Mouse (Mus musculus) adrenal gland, adult 8-10 months (tissue): ENCODE results near the gene Slc6a6. TPM values are rescaled to one million over a fixed set of nuclear protein-coding genes. Genes with fewer than 3 reads are reported as not detected.

Experiments used
- DNase-seq: peaks from one replicate; pipeline ENCODE4 v3.0.0; 2022
- total RNA-seq, 4 experiments: library from RNA; stranded (reverse); gene quantifications; 2 replicates each; pipeline ENCODE4 v1.2.4; 2022

The Slc6a6 gene
- total RNA-seq, 4 experiments from 2014 or later, result 468 to 562 (median 518) TPM

DNA sequence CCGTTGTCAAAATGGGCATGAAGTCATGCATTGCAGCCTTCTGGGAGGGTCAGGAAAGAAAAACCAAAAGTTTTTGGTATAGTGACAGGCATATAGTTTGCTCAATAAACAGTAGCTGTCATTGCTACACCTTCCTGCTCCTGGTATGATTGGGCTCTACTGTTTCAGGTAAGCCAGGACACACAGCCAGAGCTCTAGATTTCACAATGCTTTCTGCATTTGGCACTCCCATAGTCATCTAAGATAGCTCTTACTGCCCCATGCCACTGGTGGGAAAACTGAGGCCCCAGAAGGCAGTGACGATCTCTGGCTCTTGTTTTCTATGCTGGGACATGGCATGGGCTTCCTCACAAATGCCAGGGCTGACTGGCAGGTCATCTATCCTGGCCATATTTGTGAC, 19.6 kb downstream of the Slc6a6 start:
- no peak for DNase-seq

DNA sequence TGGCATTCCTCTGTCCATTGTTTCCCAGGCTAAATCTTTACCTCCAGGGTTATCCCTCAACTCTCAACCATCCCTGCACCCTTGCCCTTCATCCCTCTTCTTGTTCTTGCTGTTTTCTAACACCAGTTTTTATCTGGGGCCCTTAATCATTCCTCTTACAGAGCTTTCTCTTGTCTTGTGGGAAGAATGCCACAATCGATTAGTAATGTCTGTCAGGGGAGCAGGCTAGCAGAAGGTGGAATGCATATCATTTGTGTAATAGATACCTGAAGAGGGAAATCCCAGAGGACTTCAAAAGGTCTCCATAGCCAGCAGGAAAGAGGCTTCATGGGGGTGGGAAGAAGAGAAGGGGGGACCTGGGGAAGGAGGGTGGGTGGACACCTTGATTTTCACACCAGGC, 20.6 kb downstream of the Slc6a6 start:
- no peak for DNase-seq

DNA sequence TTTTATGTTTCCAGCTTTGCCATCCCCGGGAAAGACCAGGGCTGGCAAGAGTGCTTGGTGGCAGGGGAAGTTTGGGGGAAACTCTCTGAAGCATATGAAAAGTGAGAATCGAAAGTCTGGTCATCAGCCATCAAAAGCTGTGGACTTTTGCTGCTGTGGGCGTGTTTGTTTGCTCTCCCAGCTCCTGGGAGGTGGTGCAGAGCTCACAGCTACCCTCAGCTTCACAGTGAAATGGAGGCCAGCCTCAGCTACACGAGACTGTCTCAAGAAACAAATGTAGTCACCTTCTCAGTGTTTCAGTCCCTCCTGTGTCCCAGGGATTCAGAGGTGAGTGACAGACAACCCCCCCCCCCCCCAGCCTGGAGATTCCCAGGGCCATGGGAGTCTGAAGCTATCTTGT, 21.8 kb downstream of the Slc6a6 start:
- no peak for DNase-seq

DNA sequence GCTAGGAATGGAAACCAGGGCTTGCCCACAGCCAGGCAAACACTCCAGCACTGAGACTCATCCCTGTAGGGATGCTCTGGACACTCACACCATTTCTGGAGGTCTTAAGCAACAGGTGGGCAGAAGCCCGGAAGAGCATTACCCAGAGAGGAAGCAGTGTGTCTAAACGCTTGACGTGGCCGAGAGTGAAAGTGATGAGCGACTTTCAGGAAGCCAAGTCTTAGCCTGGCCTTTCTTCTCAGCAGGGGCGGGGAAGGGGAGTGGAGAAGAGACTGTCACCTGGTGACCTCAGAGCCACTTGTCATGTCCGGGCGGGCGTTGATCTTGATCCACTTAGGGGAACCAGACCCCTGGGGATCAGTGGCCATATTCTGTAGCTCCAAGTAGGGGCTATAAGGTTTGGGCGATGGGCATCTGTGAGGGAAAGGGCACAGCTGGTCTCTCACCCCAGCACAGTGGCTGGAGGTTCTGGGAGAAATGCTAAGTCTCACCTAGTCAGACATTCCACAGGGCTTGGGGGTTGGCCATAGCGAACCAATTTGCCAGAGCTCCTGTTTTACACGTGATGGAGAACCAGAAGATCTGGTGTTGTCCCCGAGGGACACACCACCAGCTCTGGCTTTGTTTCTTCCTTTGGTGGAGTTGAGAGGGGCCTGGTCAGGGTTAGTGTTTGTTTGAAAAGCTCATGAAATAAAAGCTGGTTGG, 22.4 kb downstream of the Slc6a6 start:
- DNase-seq, result no peak

DNA sequence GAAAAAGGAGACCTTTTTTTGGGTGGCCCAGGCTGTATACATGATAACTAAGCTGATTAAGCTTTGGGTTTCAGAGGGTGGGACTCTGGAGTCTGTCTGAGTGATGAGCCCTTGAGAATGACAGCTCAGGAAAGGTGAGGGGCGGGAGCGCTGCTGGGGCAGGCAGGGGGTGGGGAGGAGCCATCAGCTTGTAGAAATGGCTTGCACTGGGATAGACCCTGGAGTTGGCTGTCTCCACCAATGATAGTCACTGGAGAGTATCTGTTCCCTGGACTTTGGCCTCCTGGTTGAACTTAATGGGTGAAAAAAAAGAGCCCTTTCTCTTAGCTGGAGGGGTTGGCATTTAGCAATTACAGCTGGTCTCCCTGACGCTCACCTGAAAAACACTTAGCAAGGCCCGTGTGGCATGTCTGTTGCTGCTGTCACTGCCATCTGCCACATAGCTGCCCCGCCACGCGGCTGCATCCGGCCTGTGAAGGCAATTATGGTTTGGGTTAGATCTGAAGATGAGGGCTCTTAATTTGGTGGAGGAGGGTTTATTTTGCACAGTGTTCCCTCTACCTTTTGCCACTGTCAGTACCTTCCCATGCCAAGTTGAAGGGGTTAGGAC, 23.5 kb downstream of the Slc6a6 start:
- DNase-seq, result no peak

DNA sequence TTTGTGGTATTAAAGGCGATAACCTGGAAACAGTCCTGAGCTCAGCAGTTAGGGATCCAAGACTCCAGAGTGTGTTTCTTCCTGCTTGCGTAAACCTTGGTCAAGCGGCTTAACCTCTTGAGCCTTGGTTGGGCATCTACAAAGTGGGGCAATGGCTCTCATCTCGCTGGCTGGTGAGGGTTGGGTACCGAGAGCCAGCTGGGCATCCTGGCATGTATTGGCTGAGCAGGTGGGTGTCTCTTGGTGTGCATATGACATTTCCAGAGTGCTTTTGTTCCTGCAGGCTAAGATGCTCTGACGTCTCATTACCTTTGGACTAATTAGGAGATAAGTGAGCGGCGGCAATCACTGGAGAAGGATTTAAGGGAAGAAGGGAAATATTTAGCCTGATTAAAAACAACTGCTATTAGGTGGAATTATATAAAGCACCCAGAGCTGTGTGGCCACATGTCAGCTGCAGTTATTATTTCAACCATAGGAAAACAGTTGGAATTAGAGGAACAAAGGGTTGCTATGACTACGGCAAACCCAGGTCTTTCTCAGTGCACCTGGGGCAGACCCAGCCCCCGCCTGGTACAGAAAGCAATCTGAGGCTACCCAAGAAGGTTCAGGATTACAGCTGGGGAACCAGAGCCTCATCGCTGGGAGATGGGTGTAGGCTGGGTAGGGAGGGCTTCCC, 24.2 kb downstream of the Slc6a6 start:
- no peak for DNase-seq

DNA sequence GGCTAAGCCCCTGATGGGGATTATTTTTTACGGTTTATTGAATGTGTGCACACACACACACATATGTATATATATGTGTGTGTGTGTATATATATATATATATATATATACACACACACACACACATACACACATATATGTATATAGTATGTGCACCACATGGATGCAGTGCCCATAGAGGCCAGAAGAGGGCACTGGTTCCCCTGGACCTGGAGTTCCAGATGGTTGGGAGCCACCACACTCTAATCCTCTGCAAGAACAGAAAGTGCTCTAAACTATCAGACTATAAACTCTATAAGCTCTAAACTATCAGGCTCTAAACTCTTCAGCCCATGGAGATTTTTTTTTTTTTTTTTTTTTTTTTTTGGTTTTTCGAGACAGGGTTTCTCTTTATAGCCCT, 25.1 kb downstream of the Slc6a6 start:
- no peak for DNase-seq

DNA sequence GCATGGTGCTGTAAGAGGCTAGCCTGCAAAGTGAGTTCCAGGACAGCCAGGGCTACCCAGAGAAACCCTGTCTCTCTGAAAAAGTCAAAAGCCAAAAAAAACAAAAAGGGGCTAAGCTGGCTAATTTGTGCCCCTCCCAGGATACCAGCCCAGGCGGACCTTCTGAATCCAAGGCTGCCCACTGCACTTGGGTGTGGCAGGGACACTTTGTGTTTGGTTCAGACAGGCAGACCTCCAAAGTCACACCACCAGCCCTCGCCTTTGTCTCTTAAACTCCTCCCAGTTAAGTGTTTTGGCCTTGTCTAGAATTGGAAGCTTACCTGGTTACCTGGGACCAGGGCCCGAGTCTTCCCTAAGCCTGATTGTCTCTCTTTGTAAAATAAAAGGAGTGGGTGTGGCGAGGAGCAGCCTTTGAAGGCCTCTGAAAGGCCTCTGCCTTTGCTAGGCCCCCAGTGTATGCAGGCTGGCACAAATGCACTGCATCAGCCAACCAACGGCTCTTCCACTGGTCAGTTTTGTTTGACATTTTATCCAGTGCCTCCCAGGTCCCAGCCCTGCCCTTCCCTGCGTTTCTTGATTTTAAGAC, 26.6 kb downstream of the Slc6a6 start:
- no peak for DNase-seq

DNA sequence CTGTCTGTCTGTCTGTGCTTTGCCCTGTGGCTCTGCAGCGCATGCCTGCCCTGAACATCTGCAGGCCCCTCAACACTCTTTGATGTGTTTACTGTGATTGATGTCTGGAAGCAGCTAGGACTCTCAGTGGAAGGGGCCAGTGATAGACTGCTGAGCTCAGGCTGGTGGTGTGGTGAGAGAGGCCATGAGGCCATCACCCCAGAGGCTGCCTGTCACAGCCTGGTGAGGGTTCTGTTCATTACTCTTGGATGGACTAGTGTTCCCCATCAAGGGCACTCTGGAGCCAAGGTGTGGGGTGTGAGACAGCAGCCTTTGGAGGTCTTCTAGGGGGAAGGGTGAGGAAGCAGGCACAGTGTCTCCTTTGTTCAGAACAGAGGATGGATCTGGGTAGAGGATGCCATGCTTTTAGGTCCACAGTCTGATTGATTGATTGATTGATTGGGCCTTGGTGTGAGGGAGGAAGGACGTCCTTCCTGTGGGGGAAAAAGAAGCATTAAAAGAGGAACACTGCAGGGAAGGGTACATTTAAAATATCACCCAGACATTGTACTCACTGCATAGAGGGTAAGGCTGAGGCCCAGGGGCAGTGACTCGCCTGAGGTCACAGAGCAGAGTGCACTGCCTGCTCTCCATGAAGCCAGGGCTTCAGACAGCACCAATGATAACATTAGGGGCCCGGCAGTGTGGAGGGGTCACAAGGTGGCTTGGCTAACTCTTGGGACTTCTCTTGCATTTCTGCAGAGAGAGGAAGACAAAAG, 28.4 kb downstream of the Slc6a6 start:
- DNase-seq, result no peak

DNA sequence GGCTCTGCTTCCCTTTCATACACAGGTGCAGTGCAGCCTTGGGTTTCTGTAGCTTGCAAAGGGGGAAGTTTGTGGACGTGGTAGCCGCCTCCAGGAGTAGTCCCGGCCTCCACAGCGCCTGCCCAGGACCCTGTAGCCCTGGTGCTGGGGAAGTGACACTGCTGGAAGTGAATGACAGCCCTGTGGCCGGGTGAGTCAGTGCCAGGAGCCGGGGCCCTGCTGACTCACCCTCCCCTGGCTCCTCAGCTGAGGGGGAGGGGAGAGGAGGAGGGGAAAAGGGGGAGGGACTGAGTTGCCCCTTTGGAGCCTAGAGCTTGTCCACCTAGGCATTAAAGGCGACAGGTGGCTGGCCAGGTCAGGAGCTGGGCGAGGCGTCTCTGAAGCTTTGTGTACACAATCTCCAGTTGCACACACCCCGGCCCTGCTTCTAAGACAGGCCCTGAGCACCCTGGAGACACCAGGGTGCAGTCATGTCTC, 29.0 kb downstream of the Slc6a6 start:
- DNase-seq, result peak; percentile 86

DNA sequence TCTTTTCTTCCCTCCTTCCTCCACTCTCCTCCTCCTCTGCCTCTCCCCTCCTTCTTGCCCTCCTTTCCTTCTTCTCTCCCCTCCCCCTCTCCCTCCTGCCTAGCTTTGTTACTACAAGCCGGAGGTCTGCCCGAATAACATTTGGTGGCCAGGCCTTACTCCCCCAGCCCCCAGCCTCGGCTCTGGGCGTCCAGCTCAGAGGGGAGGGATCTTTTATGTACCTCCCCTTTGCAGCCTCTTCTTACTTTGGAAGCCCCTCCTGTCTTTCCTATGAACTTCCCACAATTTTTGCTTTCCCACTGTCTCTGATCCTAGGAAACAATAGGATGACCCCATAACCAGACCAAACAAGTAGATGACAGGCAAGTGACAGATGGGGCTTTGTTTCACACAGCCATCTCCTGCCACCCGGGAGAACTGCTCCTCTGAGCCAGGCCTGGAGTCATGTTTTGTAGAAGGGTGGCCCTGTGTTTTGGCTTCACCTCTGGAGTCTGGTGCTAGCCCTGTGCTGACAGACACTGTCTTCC, 29.6 kb downstream of the Slc6a6 start:
- DNase-seq, result no peak

DNA sequence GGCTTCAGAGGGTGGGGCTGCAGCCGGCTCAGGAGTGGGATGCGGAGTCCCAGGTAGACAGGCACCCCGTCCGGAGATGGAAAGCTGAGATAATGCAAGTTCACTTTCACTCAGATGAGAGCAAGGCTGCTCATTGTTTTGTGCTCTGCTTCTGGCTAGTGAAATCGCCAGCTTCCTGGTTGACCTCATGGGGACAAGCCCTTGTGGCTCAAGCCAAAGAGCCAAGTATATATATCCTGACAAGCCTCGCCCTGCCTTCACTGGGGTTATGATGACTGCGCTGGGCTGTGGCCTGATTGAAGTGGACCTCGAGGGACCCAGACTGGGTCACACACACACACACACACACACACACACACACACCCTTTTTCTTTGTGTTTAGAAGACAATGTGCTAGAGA, 31.2 kb downstream of the Slc6a6 start:
- DNase-seq, result no peak

DNA sequence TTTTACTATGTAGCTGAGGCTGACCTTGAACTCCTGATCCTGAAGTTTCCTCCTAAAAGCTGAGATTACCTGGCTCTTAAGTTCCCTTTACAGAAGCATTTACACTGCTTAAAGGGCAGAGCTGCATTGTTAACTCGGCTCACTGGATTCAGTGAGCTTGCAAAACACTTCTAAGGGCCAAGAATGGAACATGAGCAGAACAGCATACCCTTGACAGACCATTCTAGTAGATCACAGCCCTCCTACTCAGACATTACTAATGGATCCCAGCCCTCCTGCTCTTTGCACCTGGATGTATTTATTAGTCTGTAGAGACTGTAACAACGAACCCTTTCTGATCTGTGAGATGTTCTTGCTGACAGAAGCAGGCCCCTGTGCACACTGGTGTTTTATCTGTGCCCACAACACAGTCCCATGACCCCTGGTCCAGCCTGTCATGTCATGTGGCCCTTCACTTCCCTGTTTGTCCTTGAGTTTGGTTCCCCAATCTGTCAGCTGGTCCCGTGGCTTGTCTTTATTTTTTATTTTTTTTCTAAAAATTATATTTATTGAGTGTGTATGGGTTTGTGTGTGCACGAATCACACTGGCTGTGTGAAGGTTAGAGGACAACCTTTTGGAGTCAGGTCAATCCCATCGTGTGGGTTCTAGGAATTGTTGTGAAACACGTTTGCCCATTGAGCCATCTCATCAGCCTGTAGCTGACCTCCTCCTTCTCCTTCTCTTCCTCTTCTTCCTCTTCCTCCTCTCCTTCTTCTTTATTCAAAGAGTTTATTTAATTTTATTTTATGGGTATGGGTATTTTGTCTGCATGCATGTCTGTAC, 32.3 kb downstream of the Slc6a6 start:
- DNase-seq, result no peak

DNA sequence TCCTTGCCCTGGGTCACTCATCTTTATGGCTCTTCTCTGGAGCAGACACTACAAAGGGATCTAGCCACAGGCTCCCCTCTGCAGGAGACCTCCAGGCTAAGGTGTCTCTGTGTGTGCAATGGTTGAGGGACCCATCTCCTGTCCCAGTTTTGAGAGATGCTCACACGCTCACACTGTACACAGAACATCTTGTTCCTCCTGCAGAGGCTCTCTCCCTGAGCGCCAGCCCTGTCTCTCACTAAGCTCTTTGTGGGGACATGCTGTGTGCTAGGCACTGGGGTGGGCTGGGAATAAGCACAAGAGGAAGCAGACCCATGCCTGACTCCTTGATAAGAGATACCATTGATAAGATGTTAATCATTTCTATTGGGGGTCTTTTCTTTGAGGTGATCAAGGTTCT, 34.2 kb downstream of the Slc6a6 start:
- DNase-seq, result no peak

DNA sequence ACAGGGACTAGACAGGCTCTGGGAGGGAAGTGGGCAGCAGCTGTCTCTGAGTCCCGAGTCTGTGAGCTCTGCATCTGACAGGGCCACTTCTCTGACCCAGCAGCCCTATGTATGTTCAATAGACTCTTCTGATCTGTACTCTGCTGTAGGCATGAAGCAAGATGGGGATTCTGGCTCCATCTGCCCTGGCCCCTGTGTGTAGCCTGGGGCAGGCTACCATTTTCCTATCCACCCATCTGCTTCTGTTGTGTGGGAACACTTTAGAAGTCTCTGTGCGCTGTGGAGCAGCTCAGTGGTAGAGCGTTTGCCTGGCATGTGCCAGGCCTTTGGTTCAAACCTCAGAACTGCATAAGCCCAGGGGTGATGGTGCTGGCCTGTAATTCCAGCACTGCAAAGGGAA, 34.8 kb downstream of the Slc6a6 start:
- DNase-seq, result no peak

DNA sequence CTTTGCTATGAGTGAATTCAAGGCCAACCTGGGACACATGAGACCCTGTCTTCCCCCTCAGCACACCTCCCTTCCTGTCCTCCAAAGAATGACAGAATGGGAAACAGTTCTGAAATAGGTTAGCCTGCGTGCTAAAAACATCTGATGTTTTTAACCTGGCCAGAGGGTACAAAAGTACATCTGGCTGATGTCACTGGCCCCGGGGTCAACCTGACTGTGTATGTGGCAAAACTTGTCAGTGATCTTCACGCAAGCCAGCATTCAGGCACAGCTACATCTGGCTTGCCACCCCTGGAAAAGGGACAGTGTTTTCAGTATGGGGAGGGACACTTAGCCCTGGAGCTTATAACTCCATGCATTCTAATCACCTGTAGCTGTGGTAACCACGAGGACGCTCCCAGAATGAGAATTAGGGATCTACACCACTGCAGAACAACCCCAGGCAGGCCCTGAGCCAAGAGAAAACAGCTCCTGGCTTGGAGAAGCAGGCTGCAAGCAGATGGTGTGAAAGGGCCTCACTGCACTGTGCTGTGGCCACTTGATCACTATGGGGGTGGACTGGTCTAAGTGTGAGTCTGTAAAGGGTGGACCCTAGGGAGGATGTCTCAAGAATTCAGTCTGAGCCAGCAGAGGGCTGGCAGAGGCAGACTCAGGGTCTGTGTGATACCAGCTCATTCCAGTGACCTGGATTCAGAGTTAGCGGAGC, 35.3 kb downstream of the Slc6a6 start:
- no peak for DNase-seq

DNA sequence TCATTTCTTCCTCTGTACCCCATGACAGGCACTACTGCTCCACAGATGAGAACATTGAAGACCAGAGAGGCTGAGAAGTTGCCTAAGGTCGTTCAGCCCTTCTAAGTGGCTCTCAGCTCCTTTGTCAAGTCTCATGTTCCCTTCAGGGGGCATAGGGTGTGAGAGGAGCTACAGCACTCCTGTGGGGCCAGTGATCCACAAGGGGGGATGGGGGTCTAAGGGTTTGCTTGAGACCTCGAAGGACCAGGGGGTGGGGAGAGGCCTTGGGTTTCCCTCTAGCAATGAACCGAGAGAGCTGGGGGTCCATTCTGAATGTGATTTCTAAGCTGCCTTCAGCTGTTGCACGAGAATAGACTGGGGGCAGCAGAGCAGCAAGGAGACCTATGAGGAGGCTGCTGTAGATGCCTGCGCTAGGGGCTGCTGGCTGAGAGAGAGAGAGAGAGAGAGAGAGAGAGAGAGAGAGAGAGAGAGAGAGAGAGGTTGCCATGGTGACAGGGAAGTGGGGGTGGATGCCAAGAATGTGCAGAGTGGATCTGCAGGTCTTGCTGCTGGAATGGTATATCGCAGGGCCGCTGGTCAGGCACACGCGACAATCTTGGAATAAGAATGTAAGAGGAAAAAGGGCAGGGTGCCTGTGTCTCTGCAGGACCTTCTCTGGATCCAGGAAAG, 36.1 kb downstream of the Slc6a6 start:
- DNase-seq, result no peak

DNA sequence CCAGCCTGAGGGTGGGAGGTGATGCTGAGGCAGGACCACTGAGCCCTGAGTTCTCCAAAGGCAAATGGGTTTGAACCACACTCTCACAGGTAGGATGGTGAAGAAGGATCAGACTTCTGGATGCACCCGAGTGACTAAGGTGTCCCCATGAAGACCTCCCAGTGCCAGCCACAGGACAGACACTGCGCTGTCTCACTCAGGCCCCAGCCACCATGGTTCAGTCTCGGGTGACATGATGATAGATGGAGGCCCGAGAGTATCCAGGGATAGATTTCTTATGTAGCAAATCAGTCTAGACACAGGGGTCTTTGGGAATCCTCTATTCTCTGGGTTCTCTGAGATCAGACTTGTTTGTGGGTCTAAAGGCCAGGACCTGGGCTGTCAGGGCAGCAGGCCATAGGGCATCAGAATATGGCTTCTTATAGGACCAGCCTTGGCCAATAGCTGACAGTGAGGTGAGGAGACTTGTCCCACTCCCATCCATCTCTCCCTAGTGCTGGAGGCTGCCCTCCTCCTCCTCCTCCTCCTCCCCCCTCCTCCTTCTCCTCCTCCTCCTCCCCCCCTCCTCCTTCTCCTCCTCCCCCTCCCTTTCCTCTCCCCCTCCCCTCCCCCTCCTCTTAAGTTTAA, 36.8 kb downstream of the Slc6a6 start:
- DNase-seq, result no peak

DNA sequence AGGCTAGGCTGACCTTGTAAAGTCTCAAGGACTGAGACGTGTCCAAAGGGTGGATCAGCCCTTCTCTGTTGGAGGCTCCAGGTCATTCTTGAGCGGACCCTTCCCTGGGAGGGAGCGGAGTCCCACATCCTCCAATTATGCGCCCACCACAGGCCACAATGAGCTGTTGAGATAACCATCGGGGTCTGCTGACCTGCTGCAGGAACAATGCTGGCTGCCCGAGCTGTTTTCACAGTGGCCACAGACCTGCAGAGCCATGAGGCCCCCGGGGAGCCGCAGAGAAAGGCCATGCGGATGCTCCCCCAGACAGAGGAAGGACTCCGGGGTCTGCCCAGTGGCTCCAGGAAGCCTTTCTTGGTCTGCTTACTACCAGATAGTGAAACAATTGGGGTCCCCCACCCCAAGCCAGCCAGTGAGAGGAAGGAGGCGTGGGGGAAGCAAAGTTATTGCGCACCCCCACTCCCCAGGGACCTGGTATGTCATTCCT, 37.4 kb downstream of the Slc6a6 start:
- DNase-seq, result no peak

DNA sequence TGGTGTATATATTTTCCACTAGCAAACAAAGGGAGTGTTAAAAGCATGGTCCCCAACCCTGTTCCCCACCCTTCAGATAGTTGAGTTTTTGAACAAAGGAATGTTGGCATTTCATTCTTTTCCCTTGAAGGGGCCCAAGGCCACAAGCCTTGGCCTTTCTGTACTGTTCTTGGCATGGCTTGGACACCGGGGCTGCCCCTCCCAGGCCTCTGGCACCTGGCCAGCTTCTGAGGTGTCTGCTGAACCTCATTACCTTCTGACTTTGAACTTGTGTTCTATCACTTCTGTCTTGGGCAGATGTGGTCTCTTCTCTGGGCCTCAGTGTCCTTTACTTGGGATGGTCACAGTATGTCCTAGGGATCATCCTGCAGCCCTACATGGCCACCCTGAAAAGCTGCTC, 43.5 kb downstream of the Slc6a6 start:
- DNase-seq, result peak; percentile 76
